Mouse (Mus musculus) testis, adult 2 months (tissue): ENCODE measurements at regions not wholly inside any gene's neighbourhood (a gene's known extent, or its start where the extent isn't known, plus 50 kb on each side); places are given as distances from the start of the nearest gene placed in this dataset.

ENCODE experiments used
- CTCF ChIP-seq: fragments of 200-500 bp; IDR thresholded peaks from 2 replicates; pipeline ENCODE4 v1.5.1; 2012; ENCODE audit warnings: low read depth, mild to moderate bottlenecking, inconsistent platforms, low read length, moderate library complexity; ENCODE audit not compliant: control insufficient read depth, insufficient read depth, insufficient replicate concordance
- POLR2A ChIP-seq: fragments of 200-500 bp; IDR thresholded peaks from 2 replicates; pipeline ENCODE4 v1.6.1; 2012; ENCODE audit warnings: low read depth, mild to moderate bottlenecking, inconsistent platforms, low read length, moderate library complexity; ENCODE audit not compliant: control insufficient read depth

DNA sequence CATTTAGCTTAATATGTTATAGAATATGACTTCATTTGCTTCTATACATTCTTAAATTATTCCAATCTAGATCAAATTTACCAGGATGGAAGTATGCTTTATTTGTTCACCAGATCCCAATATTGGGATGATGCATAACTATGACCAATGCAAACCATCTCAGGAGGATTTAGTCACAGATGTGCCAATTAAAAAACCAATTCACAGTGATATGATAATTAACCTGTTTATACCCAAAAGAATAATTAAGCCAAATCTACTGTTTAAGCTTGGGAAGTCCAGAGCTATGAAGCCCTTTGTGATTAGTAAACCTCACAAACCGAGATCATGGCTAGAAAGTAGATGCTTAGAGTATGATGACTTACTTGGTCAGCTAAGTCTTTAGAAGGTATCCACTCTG, 397.4 kb downstream of the Lrriq3 start:
- no peak for TF ChIP-seq POLR2A
- TF ChIP-seq CTCF: no peak
